Mouse (Mus musculus): ENCODE data around the gene Mylpf.

DNA sequence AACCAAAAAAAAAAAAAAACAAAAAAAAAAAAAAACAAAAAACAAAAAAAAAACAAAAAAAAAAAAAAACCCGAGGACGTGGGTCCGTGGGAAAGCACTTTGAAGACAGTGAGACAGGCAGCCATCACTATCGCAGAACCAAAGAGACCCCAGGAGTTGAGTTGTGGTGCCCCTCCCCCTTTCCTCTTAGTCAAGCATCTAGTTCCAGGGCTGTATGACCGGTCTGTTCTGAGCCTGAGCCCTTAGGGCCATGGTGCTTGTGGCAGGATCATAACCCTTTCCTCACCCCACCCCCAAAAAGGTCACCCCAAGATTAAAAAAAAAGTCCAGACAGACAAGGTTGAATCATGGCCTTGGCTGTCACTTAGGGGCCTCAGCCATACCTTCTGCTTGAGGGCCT is 7.6 kb downstream of the Mylpf start:
- TF ChIP-seq CTCF (conservative IDR thresholded peaks at IDR 0.05; ENCODE audit: insufficient read depth, insufficient read length, low read depth, low read length) = no peak
- no peak for TF ChIP-seq POLR2A (IDR thresholded peaks at IDR 0.05; ENCODE audit: low read depth, low read length)
